Mouse (Mus musculus) spleen, adult 2 months (tissue): ENCODE data around the gene Fcf1. TPM values are rescaled to one million over a fixed set of nuclear protein-coding genes. Genes with fewer than 3 reads are reported as not detected.

Experiments used
- DNase-seq, 2 experiments: peaks; one replicate each; pipeline versions ENCODE4 v3.0.0 to v3.0.0-alpha.2; 2012 to 2021; ENCODE audit warnings: low spot score in 2 of 2, low read depth in 1 of 2
- H3K27ac ChIP-seq: fragments of 200-500 bp; 2 replicates; pipeline ENCODE4 v1.5.1; 2012; ENCODE audit warnings: low read length, inconsistent platforms; ENCODE audit not compliant: insufficient read depth
- H3K27me3 ChIP-seq: fragments of 200-500 bp; 2 replicates; pipeline ENCODE4 v1.6.1; 2012; ENCODE audit warnings: mild to moderate bottlenecking, moderate library complexity, low read length, inconsistent platforms; ENCODE audit not compliant: control insufficient read depth, insufficient read depth
- H3K36me3 ChIP-seq: fragments of 200-500 bp; 2 replicates; pipeline ENCODE4 v1.6.1; 2012; ENCODE audit warnings: mild to moderate bottlenecking, low read length, inconsistent platforms; ENCODE audit not compliant: control insufficient read depth, insufficient read depth
- H3K4me1 ChIP-seq: fragments of 200-500 bp; 2 replicates; pipeline ENCODE4 v1.6.1; 2011; ENCODE audit warnings: inconsistent platforms; ENCODE audit not compliant: control insufficient read depth, insufficient read depth, insufficient read length
- H3K4me3 ChIP-seq: fragments of 200-500 bp; 2 replicates; pipeline ENCODE4 v1.5.1; 2011; ENCODE audit warnings: mild to moderate bottlenecking, inconsistent platforms; ENCODE audit not compliant: insufficient read depth, insufficient read length; ENCODE audit errors: extremely low read depth
- CTCF ChIP-seq: fragments of 200-500 bp; IDR thresholded peaks from 2 replicates; pipeline ENCODE4 v1.5.1; 2011; ENCODE audit warnings: mild to moderate bottlenecking, inconsistent platforms; ENCODE audit not compliant: insufficient read depth, insufficient read length, insufficient replicate concordance; ENCODE audit errors: extremely low read depth
- POLR2A ChIP-seq: fragments of 200-500 bp; IDR thresholded peaks from 2 replicates; pipeline ENCODE4 v1.6.1; 2011; ENCODE audit warnings: low read depth, low read length, inconsistent platforms
- WGBS: fragments of 180-500 bp; shearing (Covaris S2); methylation state at CpG from one replicate; pipeline ENCODE4 v1.1.7; 2018; 5-methylcytosine and 5-hydroxymethylcytosine counted together
- polyA plus RNA-seq: library from polyadenylated mRNA; depleted of rRNA; stranded (reverse); fragments of >200 nt; gene quantifications from 2 replicates; pipeline ENCODE4 v1.2.3, GENCODE M21; 2012; rRNA removed

The Fcf1 gene
- polyA plus RNA-seq = 20.9 and 22.7 TPM in 2 replicates

DNA sequence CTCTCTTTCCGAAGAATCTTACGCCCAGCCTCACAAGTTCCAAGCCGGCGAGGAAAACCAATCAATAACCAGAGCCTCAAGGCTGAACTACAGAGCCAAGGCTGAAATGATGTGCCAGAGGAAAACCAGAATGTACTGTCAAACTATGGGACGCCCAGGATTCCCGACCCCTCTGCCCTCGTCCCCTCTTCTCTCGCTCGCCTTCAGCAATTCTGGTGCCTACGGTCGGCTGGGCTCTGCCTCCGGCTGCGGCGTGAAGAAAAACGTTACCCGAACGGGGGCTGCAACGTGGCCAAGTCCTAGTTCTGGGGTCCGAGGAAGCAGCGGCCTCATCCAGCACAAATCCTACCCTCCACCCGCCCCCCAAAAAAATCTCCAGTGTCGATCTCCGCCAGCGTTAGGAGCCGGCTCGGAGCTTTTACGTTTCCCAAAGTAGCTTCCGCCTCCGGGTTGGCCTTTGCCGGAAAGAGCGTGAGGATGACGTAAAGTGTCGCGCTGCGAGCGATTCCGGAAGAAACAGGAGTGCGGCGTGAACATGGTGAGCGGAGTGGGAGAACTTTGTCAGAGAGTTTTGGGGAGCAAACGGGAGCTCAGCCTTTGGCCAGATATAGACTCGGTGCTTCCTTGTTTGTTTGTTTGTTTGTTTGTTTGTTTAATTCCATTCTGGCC, at the start of gene Fcf1, which contains the start of gene Arel1:
Fcf1 (plus strand) TSS at position 470 of the 669 bp plus-strand sequence.
Arel1 (minus strand) TSS at position 473 of the 669 bp plus-strand sequence.
- Histone ChIP-seq H3K36me3 (peaks cover 9% of the 10 kb centered on the region; the same call in 1 of the 2 replicates), H3K27ac (peak within 1 kb of the TSS; percentile 77), H3K4me3 (peak within 1 kb of the TSS; percentile 95), H3K4me1 (peaks cover 9% of the 10 kb centered on the region), H3K27me3 (no peaks in the 10 kb centered on the region)
- TF ChIP-seq POLR2A = peak; percentile 47; the same call in 1 of the 2 replicates
- no peak for TF ChIP-seq CTCF
- under 1% methylated on average over 42 of the region's 42 CpGs for WGBS
- peak; percentile 84 to 91 for DNase-seq

DNA sequence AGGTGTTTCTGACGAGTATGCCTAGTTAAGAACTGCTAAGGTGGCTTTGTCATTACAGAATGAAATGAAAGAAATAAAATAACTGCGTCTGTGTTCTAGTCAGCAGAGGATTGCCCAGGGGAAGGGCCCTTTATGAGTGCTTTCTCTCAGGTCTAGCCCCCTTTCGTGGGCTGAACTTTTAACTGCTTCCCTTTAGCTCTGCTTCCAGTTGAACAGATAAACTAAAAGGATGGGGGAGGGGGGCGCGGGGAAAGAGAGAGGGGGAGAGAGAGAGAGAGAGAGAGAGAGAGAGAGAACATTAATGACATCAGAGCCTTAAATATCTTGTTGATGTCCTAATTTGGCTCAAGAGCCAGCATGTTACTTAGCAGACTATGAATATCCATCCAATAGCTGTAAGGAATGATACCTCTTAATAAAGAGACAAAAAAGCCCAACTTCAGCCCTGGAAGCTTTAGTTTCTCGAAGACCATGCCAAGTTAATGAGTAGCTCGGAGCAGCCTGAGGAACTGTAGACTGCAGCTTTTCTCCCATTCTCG, 48.7 kb upstream of the Fcf1 start:
- TF ChIP-seq POLR2A (no peak), CTCF (no peak)
- H3K27me3 ChIP-seq = no peaks in the 10 kb centered on the region
- H3K4me1 ChIP-seq = no peaks in the 10 kb centered on the region
- H3K36me3 ChIP-seq = peaks cover 46% of the 10 kb centered on the region
- no peak for DNase-seq
- 90% methylated on average over 8 of the region's 8 CpGs for WGBS
- H3K27ac ChIP-seq = no peak overlapping the region
- no peak overlapping the region for H3K4me3 ChIP-seq

GRCm38 (mm10) chr12:84924324-84924723, 46.4 kb upstream of the Fcf1 start:
- H3K36me3 ChIP-seq = peaks cover 48% of the 10 kb centered on the region
- WGBS = 86% methylated on average over 5 of the region's 5 CpGs

DNA sequence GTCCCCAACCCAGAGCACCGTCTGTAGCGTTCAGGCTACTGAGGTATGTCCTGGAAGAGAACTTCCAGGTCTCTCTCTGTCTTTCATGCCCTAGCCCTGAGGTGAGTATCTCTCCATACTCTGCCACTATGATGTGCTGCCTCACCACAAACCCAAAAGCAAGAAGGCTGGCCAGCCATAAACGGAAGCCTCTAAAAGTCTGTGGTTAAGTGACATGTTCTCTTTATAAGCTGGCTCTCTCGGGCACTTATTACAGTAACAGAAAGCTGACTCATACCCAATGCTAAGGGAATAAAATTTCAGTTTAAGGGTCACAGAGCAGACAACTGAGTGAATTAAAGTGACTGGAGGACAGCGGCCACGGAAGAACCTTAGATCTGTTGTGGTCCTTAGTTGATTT, 44.2 kb upstream of the Fcf1 start:
- no peak overlapping the region for H3K4me3 ChIP-seq
- H3K36me3 ChIP-seq = peaks cover 47% of the 10 kb centered on the region
- WGBS = 70% methylated on average over 6 of the region's 6 CpGs
- no peak for TF ChIP-seq CTCF
- no peak for TF ChIP-seq POLR2A
- H3K27ac ChIP-seq = no peak overlapping the region
- no peaks in the 10 kb centered on the region for H3K27me3 ChIP-seq
- no peaks in the 10 kb centered on the region for H3K4me1 ChIP-seq
- no peak for DNase-seq

More at GRCm38 (mm10) chr12:84924324-84924723, 46.4 kb upstream of the Fcf1 start:
- no peaks in the 10 kb centered on the region for H3K4me1 ChIP-seq
- DNase-seq = no peak
- H3K27ac ChIP-seq = no peak overlapping the region
- TF ChIP-seq POLR2A = no peak
- TF ChIP-seq CTCF = no peak
- H3K4me3 ChIP-seq = no peak overlapping the region
- H3K27me3 ChIP-seq = no peaks in the 10 kb centered on the region

GRCm38 (mm10) chr12:84932210-84932609, 38.5 kb upstream of the Fcf1 start:
- H3K36me3 ChIP-seq = peaks cover 45% of the 10 kb centered on the region
- TF ChIP-seq POLR2A (no peak), CTCF (no peak)
- no peak overlapping the region for H3K4me3 ChIP-seq
- DNase-seq = no peak
- no peaks in the 10 kb centered on the region for H3K4me1 ChIP-seq
- H3K27me3 ChIP-seq = no peaks in the 10 kb centered on the region
- 88% methylated on average over 6 of the region's 6 CpGs for WGBS
- no peak overlapping the region for H3K27ac ChIP-seq

DNA sequence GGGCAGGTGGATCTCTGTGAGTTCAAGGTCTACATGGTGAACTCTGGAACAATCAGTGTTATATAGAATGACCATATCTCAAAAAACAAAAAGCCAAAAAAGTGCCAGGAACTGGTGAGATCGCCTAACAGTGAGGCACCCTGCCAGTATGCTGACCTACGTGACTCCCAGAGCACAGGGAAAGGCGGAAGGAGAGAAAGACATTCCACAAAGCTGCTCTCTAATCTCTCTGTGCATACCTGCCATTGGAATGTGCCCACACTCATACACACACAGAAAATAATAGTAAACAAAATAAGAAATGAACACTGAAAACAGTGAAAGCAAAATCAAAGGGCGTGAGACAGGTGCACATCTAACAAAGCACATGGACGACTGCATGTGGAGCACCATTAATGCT, 35.4 kb upstream of the Fcf1 start:
- 93% methylated on average over 5 of the region's 5 CpGs for WGBS
- Histone ChIP-seq H3K27me3 (no peaks in the 10 kb centered on the region), H3K4me1 (no peaks in the 10 kb centered on the region), H3K27ac (no peak overlapping the region), H3K36me3 (peaks cover 44% of the 10 kb centered on the region), H3K4me3 (no peak overlapping the region)
- TF ChIP-seq CTCF (no peak), POLR2A (no peak)
- DNase-seq = no peak

DNA sequence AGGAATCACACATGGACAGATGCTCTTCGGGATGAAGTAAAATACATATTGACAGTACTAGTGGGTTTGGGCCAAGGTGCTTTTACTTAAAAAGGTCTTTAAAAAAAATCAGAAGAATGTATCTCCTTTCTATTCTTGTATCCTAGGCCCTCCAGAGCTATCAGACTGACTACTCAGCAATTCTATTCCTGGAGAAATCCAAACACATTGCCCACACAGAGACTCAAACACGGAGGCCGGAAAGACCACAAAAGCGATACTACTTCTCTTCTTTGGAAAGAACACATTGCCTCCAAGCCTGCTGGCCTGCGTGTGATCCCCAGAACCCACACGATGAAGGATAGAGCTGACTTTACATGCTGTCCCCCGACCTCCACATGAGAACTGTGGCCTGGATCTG, 31.6 kb upstream of the Fcf1 start:
- peaks cover 35% of the 10 kb centered on the region for H3K36me3 ChIP-seq
- DNase-seq = no peak
- WGBS = 95% methylated on average over 7 of the region's 7 CpGs
- H3K4me3 ChIP-seq = no peak overlapping the region
- H3K4me1 ChIP-seq = no peaks in the 10 kb centered on the region
- TF ChIP-seq CTCF (no peak), POLR2A (no peak)
- H3K27ac ChIP-seq = no peak overlapping the region
- H3K27me3 ChIP-seq = no peaks in the 10 kb centered on the region
